Mouse (Mus musculus) T-cell, adult 66 days (primary cell): ENCODE results near the gene Rxrg. TPM values are rescaled to one million over a fixed set of nuclear protein-coding genes. Genes with fewer than 3 reads are reported as not detected.

ENCODE experiments used
- total RNA-seq, 2 experiments: library from RNA; stranded (reverse); gene quantifications; 3 replicates in 1 of 2; 4 replicates in 1 of 2; pipeline ENCODE4 v1.2.4; 2023

The Rxrg gene
- not detected for total RNA-seq

GRCm38 (mm10) chr1:167598255-167599081 lies at the start of gene Rxrg:
Gene Rxrg, plus strand, starts transcription at chr1:167598384.

GRCm38 (mm10) chr1:167689232-167689261 lies 90.9 kb downstream of the Rxrg start, which contains the start of gene Lmx1a:
Gene Lmx1a, plus strand, starts transcription at chr1:167689237.

Other genes starting within 250 kb of the Rxrg start
- gene Aldh9a1, start 248.4 kb upstream of the Rxrg start, total RNA-seq = 10 to 100 TPM; 40.8 to 43.6 TPM
- gene Mgst3, start 204.5 kb upstream of the Rxrg start, total RNA-seq = 1 to 10 TPM; 2.1 to 3.7 TPM
- gene Lrrc52, start 131.6 kb upstream of the Rxrg start, total RNA-seq = not detected
- not detected for gene Lmx1a, start 90.9 kb downstream of the Rxrg start, total RNA-seq